Mouse (Mus musculus) Muller cell, postnatal 12 days (primary cell): ENCODE measurements around the gene Gcn1l1.
"Not testable (repeated sequence)": the region's sequence is repeated elsewhere in the genome, so short reads cannot be mapped to it uniquely, and the experiment has no call there.

Source experiments
- DNase-seq: peaks from one replicate; pipeline ENCODE4 v3.0.0-alpha.2; 2015; ENCODE audit errors: inconsistent ontology term

The Gcn1l1 gene

GRCm38 (mm10) chr5:115564737-115565393 lies at the start of gene Gcn1l1:
Gcn1l1 (plus strand) TSS chr5:115565254.
- DNase-seq = peak; percentile 76

- DNase-seq = no peak
These were observed 48.8 kb upstream of the Gcn1l1 start for GRCm38 (mm10) chr5:115516081-115516907.

DNA sequence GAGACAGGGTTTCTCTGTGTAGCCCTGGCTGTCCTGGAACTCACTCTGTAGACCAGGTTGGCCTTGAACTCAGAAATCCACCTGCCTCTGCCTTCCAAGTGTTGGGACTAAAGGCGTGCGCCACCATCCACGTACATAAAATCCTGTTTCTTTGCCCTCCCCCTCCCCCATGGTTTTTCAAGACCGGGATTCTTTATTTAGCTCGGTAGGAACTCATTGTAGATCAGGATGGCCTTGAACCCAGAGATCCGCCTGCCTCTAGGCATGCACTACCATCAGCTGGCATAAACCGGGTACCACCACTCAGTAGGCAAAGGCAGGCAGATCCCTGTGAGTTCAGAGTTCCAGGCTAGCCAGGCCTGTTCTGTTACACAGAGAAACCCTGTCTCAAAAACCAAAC lies 48.1 kb upstream of the Gcn1l1 start:
- DNase-seq = no peak

- no peak for DNase-seq
These were observed 47.6 kb upstream of the Gcn1l1 start for GRCm38 (mm10) chr5:115517501-115517900.

- DNase-seq = not testable (repeated sequence)
These were observed 46.8 kb upstream of the Gcn1l1 start for GRCm38 (mm10) chr5:115518214-115518613.

- peak; percentile 73 for DNase-seq
These were observed 44.7 kb upstream of the Gcn1l1 start for GRCm38 (mm10) chr5:115520325-115520869.

GRCm38 (mm10) chr5:115521553-115522461 lies 43.2 kb upstream of the Gcn1l1 start:
- peak; percentile 81 for DNase-seq

DNA sequence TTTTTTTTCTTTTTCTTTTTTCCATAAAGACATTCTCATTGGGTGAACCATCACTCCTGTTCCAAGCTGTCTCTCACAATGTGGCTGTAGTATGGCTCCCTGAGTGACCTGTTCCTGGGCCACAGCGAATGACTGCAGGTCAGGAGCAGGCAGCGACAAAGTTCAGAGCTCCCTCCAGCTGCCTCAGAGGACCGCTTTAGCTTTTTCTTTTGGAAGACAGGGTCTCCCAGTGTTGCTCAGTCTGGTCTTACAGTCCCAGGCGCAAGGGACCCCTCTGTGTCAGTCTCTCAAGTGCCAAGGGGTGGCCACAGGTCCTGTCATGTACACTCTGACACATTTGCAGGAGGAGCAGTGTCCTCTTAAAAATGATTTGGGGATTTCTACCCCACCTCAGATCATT lies 42.5 kb upstream of the Gcn1l1 start:
- DNase-seq = no peak

DNA sequence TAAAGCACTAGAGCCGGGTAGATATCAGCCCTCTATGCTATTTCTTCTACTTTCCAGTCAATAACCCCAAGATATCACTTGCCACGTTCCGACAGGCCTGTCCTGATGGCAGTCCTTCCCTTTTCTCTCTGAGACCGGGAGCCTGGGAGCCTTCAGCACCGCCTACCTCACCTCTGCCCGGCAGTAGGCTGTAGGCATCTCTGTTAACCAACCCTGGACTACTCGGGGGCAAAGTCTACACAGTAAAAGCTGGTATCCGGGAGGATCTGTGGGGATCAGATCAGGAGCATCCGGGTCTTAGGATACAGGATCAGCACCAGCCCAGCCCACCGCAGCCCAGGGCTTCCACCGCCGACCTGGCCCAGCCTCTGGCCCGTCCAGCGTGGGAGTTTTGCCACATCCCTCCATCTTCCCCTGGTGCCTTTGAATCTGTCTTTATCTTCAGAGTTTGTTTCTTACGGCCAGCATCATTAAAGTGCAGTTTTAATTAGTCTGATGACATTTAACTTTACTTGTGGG lies 42.0 kb upstream of the Gcn1l1 start:
- DNase-seq = no peak

- peak; percentile 70 for DNase-seq
These were observed 41.1 kb upstream of the Gcn1l1 start for GRCm38 (mm10) chr5:115523971-115524370.

DNA sequence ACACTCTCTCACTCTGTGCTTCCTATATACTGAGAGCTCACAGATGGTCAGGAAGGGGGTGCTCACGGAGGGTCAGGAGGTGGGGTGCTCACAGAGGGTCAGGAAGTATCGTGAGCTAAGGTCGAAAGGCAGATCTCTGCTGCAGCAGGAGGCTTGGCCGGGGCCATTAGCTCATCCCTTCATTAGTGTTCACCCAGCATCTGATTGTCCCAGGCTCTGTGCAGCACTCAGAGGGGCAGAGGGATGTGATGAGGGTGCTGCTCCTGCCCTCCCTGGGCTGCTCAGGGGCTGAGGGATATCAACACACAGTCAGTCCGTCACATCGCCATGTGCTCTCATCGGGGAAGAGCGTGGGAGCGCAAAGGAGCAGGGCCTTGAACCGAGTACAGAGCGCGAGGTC lies 40.6 kb upstream of the Gcn1l1 start:
- DNase-seq = no peak

DNA sequence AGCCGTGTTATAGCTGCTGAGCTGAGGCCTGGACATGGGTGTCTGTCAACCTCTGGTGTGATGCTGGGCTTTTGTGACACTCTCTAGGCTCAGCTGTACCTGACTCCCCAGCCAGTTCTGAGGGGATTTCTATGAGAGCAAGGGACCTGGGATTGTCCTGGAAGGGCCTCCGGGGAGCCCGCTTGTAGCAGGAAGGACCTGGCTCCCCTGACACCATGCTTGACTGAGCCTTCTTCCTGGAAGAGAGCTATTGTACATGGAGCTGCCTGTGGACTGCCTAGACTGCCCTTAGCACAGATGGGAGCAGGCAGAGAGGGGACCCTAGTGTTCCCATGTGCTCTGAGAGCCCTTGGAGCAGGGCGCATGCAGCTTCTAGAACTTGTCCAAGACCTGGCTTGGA lies 39.6 kb upstream of the Gcn1l1 start:
- DNase-seq = no peak

- DNase-seq = no peak
These were observed 39.1 kb upstream of the Gcn1l1 start for GRCm38 (mm10) chr5:115525943-115526342.

GRCm38 (mm10) chr5:115526456-115527202 lies 38.4 kb upstream of the Gcn1l1 start:
- DNase-seq = no peak

DNA sequence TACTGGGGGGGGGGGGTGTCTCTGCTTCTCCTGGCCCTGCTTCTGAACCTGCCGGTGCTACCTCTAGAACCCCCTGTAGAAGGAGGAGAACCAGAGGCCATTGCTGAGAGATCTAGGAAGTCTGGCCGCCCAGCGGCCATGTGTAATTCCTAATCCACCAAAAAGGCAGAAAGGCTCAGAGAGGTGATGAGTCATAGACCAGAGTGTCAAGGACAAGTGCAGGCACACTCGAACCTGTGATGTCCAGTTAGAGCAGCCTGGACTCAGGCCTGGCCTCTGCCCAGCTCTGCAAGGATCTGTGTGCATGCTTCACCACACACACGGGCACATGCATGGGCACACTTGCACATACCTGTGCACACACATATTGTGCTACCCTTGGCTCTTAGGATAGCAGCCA lies 36.9 kb upstream of the Gcn1l1 start:
- DNase-seq = no peak

DNA sequence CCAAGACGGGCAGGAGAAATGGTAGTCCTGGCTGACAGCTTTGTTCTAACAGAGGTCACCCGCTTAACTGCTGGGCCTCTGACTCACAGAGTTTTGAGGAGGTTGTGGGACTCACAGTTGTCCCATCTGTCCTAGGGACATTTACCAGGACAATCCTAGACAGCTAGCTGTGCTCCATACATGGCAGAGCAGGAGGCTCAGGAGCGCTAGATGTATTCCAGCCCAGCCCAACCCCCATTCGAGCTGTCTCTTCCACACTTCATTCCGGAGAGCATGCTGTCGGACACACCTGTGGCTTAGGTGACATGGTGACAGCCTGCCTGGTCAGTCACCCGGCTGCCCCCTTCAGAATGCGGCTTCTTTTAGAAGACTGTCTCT lies 35.7 kb upstream of the Gcn1l1 start:
- DNase-seq = no peak

- DNase-seq = no peak
These were observed 35.2 kb upstream of the Gcn1l1 start for GRCm38 (mm10) chr5:115529742-115530446.

DNA sequence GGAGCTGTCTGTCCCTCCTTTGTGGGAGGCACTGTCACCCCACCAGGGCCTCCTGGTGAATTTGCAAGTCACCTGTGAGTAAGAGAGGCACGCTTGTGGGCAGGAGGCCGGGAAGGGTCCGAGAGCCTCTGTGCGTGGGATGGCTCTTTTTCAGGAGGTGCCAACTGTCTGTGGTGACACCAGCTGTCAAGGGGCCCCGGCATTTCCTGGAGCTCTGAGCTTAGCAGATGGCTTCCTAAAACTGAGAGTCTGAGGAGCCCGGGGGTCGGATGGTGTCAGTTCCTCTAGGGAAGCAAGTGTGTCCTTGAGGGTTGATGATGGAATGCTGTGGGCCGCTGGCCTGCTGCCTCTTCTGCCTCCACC lies 34.6 kb upstream of the Gcn1l1 start:
- no peak for DNase-seq

GRCm38 (mm10) chr5:115531671-115532270 lies 33.3 kb upstream of the Gcn1l1 start:
- DNase-seq = peak; percentile 80

DNA sequence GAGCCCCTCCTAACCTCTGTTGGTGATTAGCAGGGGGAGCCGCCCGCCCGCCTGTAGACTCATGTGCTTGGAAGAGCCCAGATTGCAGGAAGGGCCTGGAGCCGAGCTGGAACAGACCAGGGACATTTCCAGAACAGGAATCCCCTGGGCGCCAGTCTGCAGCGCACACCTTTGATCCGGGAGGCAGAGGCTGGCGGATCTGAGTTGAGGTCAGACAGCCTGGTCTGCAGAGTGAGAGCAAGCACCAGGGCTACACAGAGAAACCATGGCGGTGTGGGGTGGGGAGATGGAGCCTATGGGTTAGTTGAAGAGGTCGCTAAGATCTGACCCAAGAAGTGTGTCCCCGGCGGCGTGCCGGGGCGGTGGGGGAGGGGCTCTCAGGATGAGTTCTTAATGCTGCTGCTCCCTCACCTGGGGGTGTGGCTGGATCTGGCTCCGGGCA lies 30.7 kb upstream of the Gcn1l1 start:
- DNase-seq = no peak
